Mouse (Mus musculus) gastrocnemius, postnatal 14 days (tissue): ENCODE data around the gene Odf3b. TPM values are rescaled to one million over a fixed set of nuclear protein-coding genes. Genes with fewer than 3 reads are reported as not detected.

Experiments used
- DNase-seq: peaks from one replicate; pipeline ENCODE4 v3.0.0; 2021; ENCODE audit warnings: mixed read lengths
- intact Hi-C: fragments of 180-260 bp; cut with DNase I; formaldehyde crosslinking; loops from one replicate; pipeline ENCODE4 v1.15.1; 2025; ENCODE audit warnings: low total_unique reads
- total RNA-seq, 2 experiments: library from RNA; stranded (reverse); gene quantifications; 2 replicates each; pipeline ENCODE4 v1.2.3; 2021

Odf3b gene
- total RNA-seq, 2 experiments from 2014 or later, result 0.44 to 1.0 TPM

GRCm38 (mm10) chr15:89350447-89350846, 28.6 kb downstream of the Odf3b start:
- DNase-seq, result no peak
- intact Hi-C loops, result no loop called here

GRCm38 (mm10) chr15:89343325-89343724, 35.8 kb downstream of the Odf3b start:
- no peak for DNase-seq
- intact Hi-C loops, result no loop called here

GRCm38 (mm10) chr15:89341678-89342077, 37.4 kb downstream of the Odf3b start:
- no peak for DNase-seq
- intact Hi-C loops, result no loop called here

GRCm38 (mm10) chr15:89340136-89340535, 38.9 kb downstream of the Odf3b start:
- intact Hi-C loops, result no loop called here
- DNase-seq, result no peak

- no peak for DNase-seq
- intact Hi-C loops, result no loop called here
Observed at GRCm38 (mm10) chr15:89339696-89340095, 39.4 kb downstream of the Odf3b start.

GRCm38 (mm10) chr15:89336422-89336821, 42.7 kb downstream of the Odf3b start:
- intact Hi-C loops, result no loop called here
- DNase-seq, result no peak

- intact Hi-C loops, result no loop called here
- DNase-seq, result no peak
Observed at GRCm38 (mm10) chr15:89334774-89335537, 44.1 kb downstream of the Odf3b start.

GRCm38 (mm10) chr15:89334271-89334670, 44.8 kb downstream of the Odf3b start, which contains the start of gene Miox:
Gene Miox (plus strand): TSS chr15:89334398.
- intact Hi-C loops, result no loop called here
- no peak for DNase-seq

Other genes with a start within 250 kb of the Odf3b start
- gene Mapk12, start 238.6 kb downstream of the Odf3b start, total RNA-seq, result 100 to 1,000 TPM in 1 of 2 experiments, 10 to 100 TPM in 1; 91.5 to 104 TPM
- 1 to 10 TPM; 1.7 TPM for gene Mapk11, start 229.7 kb downstream of the Odf3b start, total RNA-seq
- 10 to 100 TPM; 20.9 to 23.8 TPM for gene Plxnb2, start 198.5 kb downstream of the Odf3b start, total RNA-seq
- gene Dennd6b, start 182.8 kb downstream of the Odf3b start, total RNA-seq, result 1 to 10 TPM; 4.1 to 5.4 TPM
- 10 to 100 TPM; 56.2 to 57.3 TPM for gene Ppp6r2, start 167.7 kb downstream of the Odf3b start, total RNA-seq
- gene Sbf1, start 64.0 kb downstream of the Odf3b start, total RNA-seq, result 10 to 100 TPM; 51.2 to 51.5 TPM
- not detected for gene Adm2, start 56.6 kb downstream of the Odf3b start, total RNA-seq
- gene Miox, start 44.9 kb downstream of the Odf3b start, total RNA-seq, result not detected
- 10 to 100 TPM; 16.9 to 18.3 TPM for gene Lmf2, start 23.6 kb downstream of the Odf3b start, total RNA-seq
- 10 to 100 TPM; 39.0 to 40.8 TPM for gene Ncaph2, start 23.6 kb downstream of the Odf3b start, total RNA-seq
- 10 to 100 TPM; 15.2 to 15.3 TPM for gene Sco2, start 5.4 kb downstream of the Odf3b start, total RNA-seq
- under 1 TPM; 0.25 to 0.64 TPM for gene Tymp, start 2.2 kb downstream of the Odf3b start, total RNA-seq
- not detected for gene Klhdc7b, start 5.6 kb upstream of the Odf3b start, total RNA-seq
- not detected for gene Syce3, start 31.2 kb upstream of the Odf3b start, total RNA-seq
- gene Cpt1b, start 46.6 kb upstream of the Odf3b start, total RNA-seq, result 100 to 1,000 TPM; 230 to 289 TPM
- under 1 TPM; 0.16 to 0.89 TPM for gene C730034F03Rik, start 50.3 kb upstream of the Odf3b start, total RNA-seq
- gene Gm44502, start 50.4 kb upstream of the Odf3b start, total RNA-seq, result under 1 TPM in 1 of 2 experiments, not detected in 1; 0.71 TPM
- 10 to 100 TPM; 19.6 to 28.5 TPM for gene Chkb, start 50.6 kb upstream of the Odf3b start, total RNA-seq
- gene Mapk8ip2, start 74.6 kb upstream of the Odf3b start, total RNA-seq, result under 1 TPM; 0.16 to 0.25 TPM
- gene Arsa, start 98.1 kb upstream of the Odf3b start, total RNA-seq, result 1 to 10 TPM; 7.2 to 7.4 TPM
- gene Shank3, start 120.3 kb upstream of the Odf3b start, total RNA-seq, result 10 to 100 TPM; 15.2 to 25.8 TPM
- gene Acr, start 189.0 kb upstream of the Odf3b start, total RNA-seq, result under 1 TPM; 0.14 to 0.16 TPM
- gene Rabl2, start 212.6 kb upstream of the Odf3b start, total RNA-seq, result 1 to 10 TPM; 3.7 to 4.3 TPM